Mouse (Mus musculus) 416B (cell line): ENCODE results near the gene Rpf2.

Source experiments
- DNase-seq: peaks from one replicate; pipeline ENCODE4 v3.0.0; 2011; ENCODE audit warnings: low read depth

Gene Rpf2

GRCm38 (mm10) chr10:40246374-40247165 is at the start of gene Rpf2:
Rpf2 (minus strand) TSS chr10:40247036.
- DNase-seq, result peak; percentile 90

GRCm38 (mm10) chr10:40292640-40293039 is 45.8 kb upstream of the Rpf2 start:
- peak; percentile 79 for DNase-seq

GRCm38 (mm10) chr10:40286767-40287166 is 39.9 kb upstream of the Rpf2 start:
- peak; percentile 39 for DNase-seq

- peak; percentile 57 for DNase-seq
These were observed 38.7 kb upstream of the Rpf2 start for GRCm38 (mm10) chr10:40285571-40285970.

- no peak for DNase-seq
These were observed 38.2 kb upstream of the Rpf2 start for GRCm38 (mm10) chr10:40284997-40285396.

- no peak for DNase-seq
These were observed 37.5 kb upstream of the Rpf2 start for GRCm38 (mm10) chr10:40284179-40284831.

- DNase-seq, result no peak
These were observed 36.8 kb upstream of the Rpf2 start for GRCm38 (mm10) chr10:40283636-40284035.

GRCm38 (mm10) chr10:40281565-40281964 is 34.7 kb upstream of the Rpf2 start:
- DNase-seq, result no peak

GRCm38 (mm10) chr10:40278317-40278716 is 31.5 kb upstream of the Rpf2 start:
- no peak for DNase-seq

GRCm38 (mm10) chr10:40275991-40276390 is 29.2 kb upstream of the Rpf2 start:
- DNase-seq, result peak; percentile 89

GRCm38 (mm10) chr10:40273938-40274337 is 27.1 kb upstream of the Rpf2 start:
- peak; percentile 51 for DNase-seq

GRCm38 (mm10) chr10:40271216-40271615 is 24.4 kb upstream of the Rpf2 start:
- no peak for DNase-seq

GRCm38 (mm10) chr10:40264920-40265319 is 18.1 kb upstream of the Rpf2 start:
- no peak for DNase-seq

GRCm38 (mm10) chr10:40263691-40264090 is 16.9 kb upstream of the Rpf2 start:
- peak; percentile 61 for DNase-seq

- DNase-seq, result no peak
These were observed 15.4 kb upstream of the Rpf2 start for GRCm38 (mm10) chr10:40262200-40262599.

GRCm38 (mm10) chr10:40260305-40260704 is 13.5 kb upstream of the Rpf2 start:
- DNase-seq, result no peak

- DNase-seq, result peak; percentile 62
These were observed 12.7 kb upstream of the Rpf2 start for GRCm38 (mm10) chr10:40259542-40259941.

GRCm38 (mm10) chr10:40258976-40259375 is 12.1 kb upstream of the Rpf2 start:
- no peak for DNase-seq

- DNase-seq, result peak; percentile 99
These were observed 11.6 kb upstream of the Rpf2 start for GRCm38 (mm10) chr10:40258401-40258966.

- DNase-seq, result peak; percentile 99
These were observed 10.8 kb upstream of the Rpf2 start, which contains the start of gene Gtf3c6 for GRCm38 (mm10) chr10:40257414-40258255. Gtf3c6 (minus strand) TSS chr10:40258108.

GRCm38 (mm10) chr10:40256716-40257115 is 9.9 kb upstream of the Rpf2 start:
- DNase-seq, result peak; percentile 91

- DNase-seq, result no peak
These were observed 4.1 kb upstream of the Rpf2 start for GRCm38 (mm10) chr10:40250969-40251368.
